13 mouse cellular contexts compared by ENCODE assay signal in the genomic region with DNA sequence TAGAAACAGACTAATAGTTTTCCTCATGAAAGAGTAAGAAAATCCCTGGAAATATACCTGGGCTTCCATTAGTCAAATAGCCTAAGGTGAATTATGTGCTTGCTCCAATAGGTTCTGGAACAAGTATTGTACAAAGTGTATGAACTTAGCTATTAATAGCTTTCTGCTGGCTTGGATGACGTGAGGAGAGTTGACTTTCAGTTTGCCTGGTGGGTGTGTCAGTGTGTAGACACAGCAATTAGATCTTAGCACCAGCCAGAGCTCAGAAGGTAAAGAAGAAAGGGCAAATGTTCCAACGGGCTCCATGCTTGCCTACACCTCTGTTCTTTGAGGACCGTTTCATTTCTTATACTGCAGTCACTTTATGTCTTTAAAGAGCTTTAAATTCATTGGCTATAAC.
A peak's percentile ranks its signal among the peaks of the same experiment; 100 is the strongest.
DNase-seq lines count a peak whose midpoint lies in the region; ATAC-seq lines count a peak whose summit lies in the region.
"Had no signal": no experiment of that assay in that cellular context is flagged by ENCODE, and none has a peak within 500 bp of the region (broad histone marks: within the 10 kb centered on the region; RNA-seq: fewer than 3 reads in every experiment).

No protein-coding gene starts in this region.

- 55% methylated on average over 3 of the region's 3 CpGs for WGBS in stomach, embryonic 16.5 days

- H3K36me3 ChIP-seq in stomach, embryonic 16.5 days (ENCODE audit: control insufficient read depth, insufficient read depth, low read length), result no peaks in the 10 kb centered on the region
- H3K36me3 ChIP-seq: embryonic facial prominence, embryonic 12.5 days; neural tube, embryonic 12.5 days had no signal

- peak; percentile 19 for DNase-seq in gastrocnemius, postnatal 25 days
- DNase-seq in gastrocnemius, postnatal 4 days (ENCODE audit: low spot score in 2 of 2), result no peak
- peak; percentile 5 to 8 for DNase-seq in kidney, adult 8-10 months
- DNase-seq in kidney, postnatal 4 days, result no peak
- DNase-seq in heart, postnatal 10 days, result peak; percentile 12 to 42
- no peak for DNase-seq in cerebellum, adult 11-12 months
- DNase-seq: B cell, adult 2 months; cerebellum, adult 11 months; lung, embryonic 14.5 days; right cerebral cortex, postnatal 25 days had no signal

- peak; percentile 87 for ATAC-seq in stomach, embryonic 16.5 days (ENCODE audit: insufficient read depth, low FRiP score)

- intact Hi-C loops in heart, postnatal 10 days (cut with DNase I), result no loop called here

- no peaks in the 10 kb centered on the region for H3K4me1 ChIP-seq in stomach, embryonic 16.5 days (ENCODE audit: control insufficient read depth, insufficient read depth, low read length)
- H3K4me1 ChIP-seq: embryonic facial prominence, embryonic 12.5 days; neural tube, embryonic 12.5 days had no signal

- no peaks in the 10 kb centered on the region for H3K27me3 ChIP-seq in stomach, embryonic 16.5 days (ENCODE audit: control insufficient read depth, insufficient read depth, low read length)
- H3K27me3 ChIP-seq: embryonic facial prominence, embryonic 12.5 days; neural tube, embryonic 12.5 days had no signal

- no peak overlapping the region for H3K9ac ChIP-seq in stomach, embryonic 16.5 days (ENCODE audit: low read length)
- H3K9ac ChIP-seq: embryonic facial prominence, embryonic 12.5 days; lung, embryonic 14.5 days; neural tube, embryonic 12.5 days had no signal

- H3K4me3 ChIP-seq in stomach, embryonic 16.5 days (replicated peaks; ENCODE audit: low read length), result no peak overlapping the region
- H3K4me3 ChIP-seq: embryonic facial prominence, embryonic 12.5 days; neural tube, embryonic 12.5 days had no signal

- H3K27ac ChIP-seq in stomach, embryonic 16.5 days (ENCODE audit: low read length), result no peak overlapping the region
- H3K27ac ChIP-seq: embryonic facial prominence, embryonic 12.5 days; neural tube, embryonic 12.5 days had no signal

- H3K4me2 ChIP-seq in stomach, embryonic 16.5 days (ENCODE audit: low read depth, low read length), result no peak overlapping the region
- H3K4me2 ChIP-seq: embryonic facial prominence, embryonic 12.5 days; lung, embryonic 14.5 days; neural tube, embryonic 12.5 days had no signal

- H3K9me3 ChIP-seq in stomach, embryonic 16.5 days (replicated peaks; ENCODE audit: control insufficient read depth, low read length), result no peaks in the 10 kb centered on the region
- H3K9me3 ChIP-seq: embryonic facial prominence, embryonic 12.5 days; neural tube, embryonic 12.5 days had no signal

Comparison
In these comparisons a context has a peak if more than half of its experiments do, and no peak if none do; other contexts are left out.
1. DNase-seq: peak in gastrocnemius, postnatal 25 days (single experiment), kidney, adult 8-10 months (2 of 2) and heart, postnatal 10 days (2 of 2); none in gastrocnemius, postnatal 4 days (0 of 2), kidney, postnatal 4 days (0 of 2) and cerebellum, adult 11-12 months (single experiment).